Mouse (Mus musculus) cerebellum, adult (tissue): Measurements from ENCODE around the gene Olfr686.

ENCODE experiments used
- ATAC-seq: cut with Nextera tagmentation; 2 replicates; pipeline ENCODE4 v1.9.2; 2017; ENCODE audit warnings: mild to moderate bottlenecking, moderate library complexity, mixed read lengths; ENCODE audit not compliant: insufficient number of reproducible peaks, low FRiP score, low TSS enrichment

Gene Olfr686

GRCm38 (mm10) chr7:105207385-105207784 lies at the start of gene Olfr686:
TSS of gene Olfr686 (minus strand) at chr7:105207485.
- ATAC-seq, result no peak

GRCm38 (mm10) chr7:105256656-105257055 lies 49.4 kb upstream of the Olfr686 start:
- ATAC-seq, result no peak

GRCm38 (mm10) chr7:105248197-105248596 lies 40.9 kb upstream of the Olfr686 start:
- ATAC-seq, result no peak

- ATAC-seq, result no peak
Measured at GRCm38 (mm10) chr7:105247671-105248070, 40.4 kb upstream of the Olfr686 start.

- no peak for ATAC-seq
Measured at GRCm38 (mm10) chr7:105229386-105229785, 22.1 kb upstream of the Olfr686 start.

- ATAC-seq, result no peak
Measured at GRCm38 (mm10) chr7:105228138-105228537, 20.9 kb upstream of the Olfr686 start.

- no peak for ATAC-seq
Measured at GRCm38 (mm10) chr7:105226703-105227102, 19.4 kb upstream of the Olfr686 start.

GRCm38 (mm10) chr7:105226072-105226471 lies 18.8 kb upstream of the Olfr686 start:
- no peak for ATAC-seq

GRCm38 (mm10) chr7:105218281-105218680 lies 11.0 kb upstream of the Olfr686 start:
- ATAC-seq, result no peak

GRCm38 (mm10) chr7:105214761-105215160 lies 7.5 kb upstream of the Olfr686 start:
- no peak for ATAC-seq

GRCm38 (mm10) chr7:105185912-105186311 lies 21.4 kb downstream of the Olfr686 start, which contains the start of gene Olfr685:
TSS of gene Olfr685 (minus strand) at chr7:105186012.
- no peak for ATAC-seq

- no peak for ATAC-seq
Measured at GRCm38 (mm10) chr7:105170773-105171172, 36.5 kb downstream of the Olfr686 start.

GRCm38 (mm10) chr7:105163553-105163952 lies 43.7 kb downstream of the Olfr686 start, which contains the start of gene Olfr684:
TSS of gene Olfr684 (minus strand) at chr7:105163653.
- ATAC-seq, result no peak
